Mouse (Mus musculus) ES-E14 (cell line): ENCODE data around the gene Kctd15. TPM values are rescaled to one million over a fixed set of nuclear protein-coding genes. Genes with fewer than 3 reads are reported as not detected.

Experiments
- DNase-seq: peaks from one replicate; pipeline ENCODE4 v3.0.0-alpha.2; 2013; ENCODE audit warnings: low read depth, low spot score
- H3K27ac ChIP-seq: 2 replicates; pipeline ENCODE4 v1.5.1; 2012; ENCODE audit warnings: low read depth, mild to moderate bottlenecking, low read length, moderate library complexity, mixed read lengths; ENCODE audit not compliant: poor library complexity, insufficient read depth, severe bottlenecking
- H3K36me3 ChIP-seq: 2 replicates; pipeline ENCODE4 v1.6.1; 2012; ENCODE audit warnings: mild to moderate bottlenecking, low read length, moderate library complexity, mixed read lengths; ENCODE audit not compliant: control insufficient read depth, poor library complexity, insufficient read depth, severe bottlenecking
- H3K4me1 ChIP-seq, 2 experiments: fragments of 150-350 bp in 1 of 2; sonication (generic) in 1 of 2; 2 replicates each; pipeline ENCODE4 v1.6.1; 2012; ENCODE audit warnings: low read length in 2 of 2, mild to moderate bottlenecking in 1 of 2, mixed read lengths in 1 of 2; ENCODE audit not compliant: control insufficient read depth in 2 of 2, insufficient read depth in 2 of 2, poor library complexity in 1 of 2
- H3K4me3 ChIP-seq, 2 experiments: fragments of 150-350 bp in 1 of 2; sonication (generic) in 1 of 2; 2 replicates each; pipeline ENCODE4 v1.5.1; 2012; ENCODE audit warnings: low read length in 2 of 2, low read depth in 1 of 2, mild to moderate bottlenecking in 1 of 2, mixed read lengths in 1 of 2; ENCODE audit not compliant: insufficient read depth in 1 of 2, poor library complexity in 1 of 2, severe bottlenecking in 1 of 2
- H3K9ac ChIP-seq: 2 replicates; pipeline ENCODE4 v1.6.1; 2012; ENCODE audit warnings: low read depth, mild to moderate bottlenecking, low read length, mixed read lengths; ENCODE audit not compliant: poor library complexity, insufficient read depth, severe bottlenecking
- H3K9me3 ChIP-seq: fragments of 150-350 bp; sonication (generic); 2 replicates; pipeline ENCODE4 v1.6.1; 2012; ENCODE audit warnings: low read depth, mild to moderate bottlenecking, low read length; ENCODE audit not compliant: control insufficient read depth, insufficient read depth
- CHD2 ChIP-seq: IDR thresholded peaks from 2 replicates; pipeline ENCODE4 v1.6.1; 2014; ENCODE audit warnings: mild to moderate bottlenecking, low read depth, low read length, inconsistent platforms
- HCFC1 ChIP-seq: IDR thresholded peaks from 2 replicates; pipeline ENCODE4 v1.6.1; 2012; ENCODE audit warnings: low read length, inconsistent platforms, borderline replicate concordance; ENCODE audit not compliant: insufficient read depth
- MAFK ChIP-seq: IDR thresholded peaks from 2 replicates; pipeline ENCODE4 v1.6.1; 2014; ENCODE audit warnings: mild to moderate bottlenecking, low read depth, low read length, inconsistent platforms; ENCODE audit not compliant: insufficient read depth
- ZC3H11A ChIP-seq: IDR thresholded peaks from 2 replicates; pipeline ENCODE4 v1.6.1; 2012; ENCODE audit warnings: low read depth, mild to moderate bottlenecking, inconsistent platforms, low read length, borderline replicate concordance
- ZNF384 ChIP-seq: IDR thresholded peaks from 2 replicates; pipeline ENCODE4 v1.6.1; 2012; ENCODE audit warnings: low read depth, low read length, inconsistent platforms
- in situ Hi-C, 2 experiments: fragments of 600-800 bp; cut with MboI; formaldehyde crosslinking; loops; one replicate each; pipeline ENCODE4 v1.15.1; 2025; ENCODE audit warnings: low sequenced_read_pairs in 2 of 2, inconsistent platforms in 1 of 2; ENCODE audit not compliant: unreplicated experiment in 2 of 2
- total RNA-seq: library from RNA; depleted of rRNA; stranded (reverse); fragments of 300-350 nt; gene quantifications from 2 replicates; pipeline ENCODE4 v1.2.3, GENCODE M21; 2012

The Kctd15 gene
- total RNA-seq, 1 experiment: 15.9 TPM

DNA sequence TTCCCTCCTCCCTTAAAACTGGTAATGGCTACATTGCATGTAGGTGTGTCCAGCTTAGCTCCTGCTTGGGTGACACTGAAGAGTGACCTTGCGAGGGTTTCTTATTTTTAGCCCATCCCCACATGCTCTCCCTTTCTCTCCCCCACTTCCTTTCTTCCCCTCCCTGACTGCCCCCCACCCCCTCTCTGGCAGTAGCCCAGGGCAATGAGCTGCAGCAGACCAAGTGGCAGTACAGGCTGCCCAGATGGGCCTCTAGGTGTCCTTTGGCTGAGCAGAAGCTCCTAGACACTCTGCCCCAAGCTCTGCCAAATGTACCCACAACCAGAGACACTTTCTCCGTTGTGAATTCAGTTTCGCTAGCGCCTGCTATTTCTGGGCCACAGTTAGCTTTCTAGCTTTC lies 16.4 kb upstream of the Kctd15 start:
- in situ Hi-C loops: loop anchor here (5.0 to 25.0 kb wide), 3 partner anchors 56 to 266 kb away; no protein-coding TSS in a partner anchor
- H3K9me3 ChIP-seq: no peaks in the 10 kb centered on the region
- no peak for DNase-seq
- no peaks in the 10 kb centered on the region; the same call in 1 of the 2 replicates for H3K36me3 ChIP-seq
- no peak overlapping the region for H3K27ac ChIP-seq
- H3K4me3 ChIP-seq: no peak overlapping the region
- H3K9ac ChIP-seq: no peak overlapping the region
- TF ChIP-seq MAFK (no peak), ZNF384 (no peak), CHD2 (no peak), HCFC1 (no peak), ZC3H11A (no peak)
- H3K4me1 ChIP-seq: peaks cover 4 to 22% of the 10 kb centered on the region in 2 experiments; a peak in 3 of 4 replicates

- TF ChIP-seq MAFK: no peak
- peak; percentile 56; the same call in 1 of the 2 replicates for TF ChIP-seq HCFC1
- peak; percentile 100 for TF ChIP-seq ZC3H11A
- TF ChIP-seq ZNF384: no peak
- no peak for TF ChIP-seq CHD2
- H3K4me3 ChIP-seq: no peak overlapping the region
- no peaks in the 10 kb centered on the region for H3K9me3 ChIP-seq
- no peak overlapping the region for H3K9ac ChIP-seq
- no peaks in the 10 kb centered on the region; the same call in 1 of the 2 replicates for H3K36me3 ChIP-seq
- DNase-seq: peak; percentile 79
- H3K27ac ChIP-seq: no peak overlapping the region
- in situ Hi-C loops: loop anchor here (5.0 to 25.0 kb wide), 3 partner anchors 55 to 265 kb away; no protein-coding TSS in a partner anchor
- peaks cover 4 to 27% of the 10 kb centered on the region in 2 experiments; a peak in 3 of 4 replicates for H3K4me1 ChIP-seq
Observed at GRCm38 (mm10) chr7:34671911-34672310, 15.4 kb upstream of the Kctd15 start.

DNA sequence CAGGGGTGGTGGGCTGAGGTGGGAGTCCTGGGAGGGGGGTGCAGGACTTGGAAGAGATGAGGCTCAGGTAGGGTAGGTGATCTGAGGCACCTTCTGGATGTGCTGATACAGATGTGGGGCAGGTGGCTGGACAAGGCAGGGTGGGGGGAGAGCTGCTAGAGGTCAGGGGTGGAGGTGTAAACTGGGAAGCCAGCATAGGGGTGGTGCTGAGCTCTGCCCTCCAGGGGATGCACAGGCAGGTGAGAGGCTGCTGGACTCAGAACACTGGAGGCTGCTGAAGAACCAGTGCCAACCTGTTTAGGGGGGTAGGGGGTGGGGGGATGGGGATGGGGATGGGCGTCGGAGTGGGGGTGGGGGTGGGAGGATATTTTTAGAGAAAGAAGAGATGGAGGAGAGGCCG lies 14.2 kb upstream of the Kctd15 start:
- Histone ChIP-seq H3K36me3 (no peaks in the 10 kb centered on the region; the same call in 1 of the 2 replicates), H3K9me3 (no peaks in the 10 kb centered on the region), H3K9ac (no peak overlapping the region), H3K4me1 (peaks cover 4 to 27% of the 10 kb centered on the region in 2 experiments; a peak in 3 of 4 replicates), H3K4me3 (no peak overlapping the region), H3K27ac (peak overlapping the region; percentile 5; the same call in 1 of the 2 replicates)
- in situ Hi-C loops: loop anchor here (5.0 to 25.0 kb wide), 3 partner anchors 53 to 263 kb away; no protein-coding TSS in a partner anchor
- DNase-seq: no peak
- TF ChIP-seq ZC3H11A (no peak), ZNF384 (no peak), HCFC1 (no peak), MAFK (no peak), CHD2 (no peak)

GRCm38 (mm10) chr7:34669336-34669735 lies 12.8 kb upstream of the Kctd15 start:
- DNase-seq: peak; percentile 91
- no peak overlapping the region; the same call in 1 of the 2 replicates for H3K9ac ChIP-seq
- H3K9me3 ChIP-seq: no peaks in the 10 kb centered on the region
- H3K27ac ChIP-seq: peak overlapping the region; percentile 91
- no peaks in the 10 kb centered on the region; the same call in 1 of the 2 replicates for H3K36me3 ChIP-seq
- no peak for TF ChIP-seq ZNF384
- TF ChIP-seq ZC3H11A: no peak
- TF ChIP-seq MAFK: no peak
- no peak for TF ChIP-seq HCFC1
- no peak for TF ChIP-seq CHD2
- H3K4me3 ChIP-seq: peak overlapping the region; percentile 40 to 47
- peaks cover 4 to 20% of the 10 kb centered on the region in 2 experiments; a peak in 3 of 4 replicates for H3K4me1 ChIP-seq
- in situ Hi-C loops: loop anchor here in 1 of 2 experiments (25.0 kb wide), 1 partner anchor 257 kb away; no protein-coding TSS in a partner anchor
